Mouse (Mus musculus): ENCODE data around the gene Clec4e. TPM values are rescaled to one million over a fixed set of nuclear protein-coding genes. Genes with fewer than 3 reads are reported as not detected.

Gene Clec4e
- 0.65 and 1.3 TPM in 2 replicates for polyA plus RNA-seq (2012)

GRCm38 (mm10) chr6:123289753-123290152, at the start of gene Clec4e:
TSS of gene Clec4e (minus strand) at chr6:123289870.

GRCm38 (mm10) chr6:123308033-123308432, 18.4 kb upstream of the Clec4e start, which contains the start of gene Vmn2r19:
TSS of gene Vmn2r19 (plus strand) at chr6:123308333.

GRCm38 (mm10) chr6:123261555-123262161, 28.0 kb downstream of the Clec4e start, which contains the start of gene Clec4d:
TSS of gene Clec4d (plus strand) at chr6:123262111.

Other genes starting within 250 kb of the Clec4e start
- gene Clec4b1, start 239.9 kb downstream of the Clec4e start, polyA plus RNA-seq (2012): 0.14 TPM in 1 of 2 replicates, not detected in the other
- gene Clec4a2, start 183.4 kb downstream of the Clec4e start, polyA plus RNA-seq (2012): 5.6 and 7.1 TPM in 2 replicates
- gene Clec4b2, start 117.0 kb downstream of the Clec4e start, polyA plus RNA-seq (2012): 0.16 and 0.21 TPM in 2 replicates
- gene Clec4n, start 60.0 kb downstream of the Clec4e start, polyA plus RNA-seq (2012): 0.09 TPM in 1 of 2 replicates, not detected in the other
- gene Clec4d, start 27.8 kb downstream of the Clec4e start, polyA plus RNA-seq (2012): 0.41 and 0.43 TPM in 2 replicates
- not detected in 2 replicates for gene Vmn2r19, start 18.5 kb upstream of the Clec4e start, polyA plus RNA-seq (2012)
- gene Vmn2r20, start 128.2 kb upstream of the Clec4e start, polyA plus RNA-seq (2012): not detected in 2 replicates
- gene Vmn2r21, start 243.5 kb upstream of the Clec4e start, polyA plus RNA-seq (2012): not detected in 2 replicates